Comparison of ENCODE assay signal across 16 mouse cellular contexts in genomic region chr6:119796291-119796690, GRCm38 (mm10). TPM values are rescaled to one million over a fixed set of nuclear protein-coding genes. Genes with fewer than 3 reads are reported as not detected.
DNase-seq lines count a peak whose midpoint lies in the region; TF ChIP-seq lines count a peak whose summit lies in the region.
"Had no signal": no experiment of that assay in that cellular context is flagged by ENCODE, and none has a peak within 500 bp of the region (broad histone marks: within the 10 kb centered on the region; RNA-seq: fewer than 3 reads in every experiment).

No protein-coding gene starts in this region.

- 50% methylated on average over 5 of the region's 5 CpGs for WGBS in cerebellum, adult 2 months

- no peak overlapping the region for H3K4me3 ChIP-seq in cerebellum, adult 2 months (replicated peaks; ENCODE audit: insufficient read depth, low read depth, low read length)
- H3K4me3 ChIP-seq in left cerebral cortex, adult 2 months = no peak overlapping the region
- H3K4me3 ChIP-seq: embryonic facial prominence, embryonic 13.5 days; forebrain, embryonic 13.5 days; heart, embryonic 10.5 days; hindbrain, embryonic 12.5 days had no signal

- intact Hi-C loops in left cerebral cortex, adult 2 months (cut with DNase I) = loop anchor here (1.0 kb wide), 1 partner anchor 128 kb away; no protein-coding TSS in a partner anchor
- intact Hi-C loops in left cerebral cortex, postnatal 10 days (cut with DNase I) = loop anchor here (5.0 kb wide), 1 partner anchor 51 kb away; the partner anchor contains the start of gene Erc1

- no peak for TF ChIP-seq POLR2A in cerebellum, adult 2 months (IDR thresholded peaks at IDR 0.05; ENCODE audit: borderline replicate concordance, insufficient read depth, low read length)

- no peak for DNase-seq in cerebellum, adult 2 months
- DNase-seq in cerebellum, adult 18-20 months = no peak
- DNase-seq in left cerebral cortex, adult 2 months (ENCODE audit: extremely low spot score in 1 of 2, low spot score in 2 of 2) = no peak
- no peak for DNase-seq in left cerebral cortex, postnatal 10 days (ENCODE audit: extremely low spot score in 1 of 2, low spot score in 2 of 2)
- peak; percentile 27 for DNase-seq in brain, adult 2 months (ENCODE audit: low read depth, low spot score)
- DNase-seq in urinary bladder, postnatal 14 days (ENCODE audit: low spot score) = no peak
- no peak for DNase-seq in kidney, adult 8-10 months
- DNase-seq: adrenal gland, adult 8-10 months; gastrocnemius, postnatal 10 days; heart, adult 18-20 months; heart, postnatal 10 days; heart, postnatal 4 days had no signal

- no peaks in the 10 kb centered on the region for H3K27me3 ChIP-seq in cerebellum, adult 2 months (ENCODE audit: control insufficient read depth, insufficient read depth, low read length)
- H3K27me3 ChIP-seq: embryonic facial prominence, embryonic 13.5 days; forebrain, embryonic 13.5 days; hindbrain, embryonic 12.5 days had no signal

- no peak for TF ChIP-seq CTCF in cerebellum, adult 2 months (IDR thresholded peaks at IDR 0.05; ENCODE audit: borderline replicate concordance, insufficient read depth, low read depth, low read length)
- no peak for TF ChIP-seq CTCF in left cerebral cortex, adult 2 months (IDR thresholded peaks at IDR 0.05)

- peaks cover 4% of the 10 kb centered on the region for H3K4me1 ChIP-seq in cerebellum, adult 2 months (ENCODE audit: control insufficient read depth, insufficient read depth, low read length)
- H3K4me1 ChIP-seq: embryonic facial prominence, embryonic 13.5 days; forebrain, embryonic 13.5 days; heart, embryonic 10.5 days; hindbrain, embryonic 12.5 days had no signal

- 0 out of 2 replicates have a peak overlapping the region, but pooled peaks have one; percentile 20 for H3K27ac ChIP-seq in cerebellum, adult 2 months (ENCODE audit: insufficient read depth, low read length)
- peak overlapping the region; percentile 70; the same call in 1 of the 2 replicates for H3K27ac ChIP-seq in left cerebral cortex, adult 2 months
- H3K27ac ChIP-seq: embryonic facial prominence, embryonic 13.5 days; forebrain, embryonic 13.5 days; heart, embryonic 10.5 days; hindbrain, embryonic 12.5 days had no signal

RNA-seq across cellular contexts. Expression of gene Erc1, which starts 51.7 kb away (rescaled TPM):
- polyA plus RNA-seq in cerebellum, adult 2 months (2012; rRNA removed) = 44.3 and 50.1 TPM in 2 replicates
- total RNA-seq in left cerebral cortex, adult 2 months (2021) = 10 to 100 TPM; 47.4 to 49.2 TPM
- total RNA-seq in left cerebral cortex, postnatal 10 days (2021) = 100 to 1,000 TPM; 127 to 131 TPM
